Mouse (Mus musculus): ENCODE measurements at regions not wholly inside any gene's neighbourhood (a gene's known extent, or its start where the extent isn't known, plus 50 kb on each side); places are given as distances from the start of the nearest gene placed in this dataset.
"Not testable (repeated sequence)": the region's sequence is repeated elsewhere in the genome, so short reads cannot be mapped to it uniquely, and the experiment has no call there.

- Histone ChIP-seq H3K36me3 (ENCODE audit: control insufficient read depth, insufficient read depth, low read length) (no peaks in the 10 kb centered on the region), H3K27ac (replicated peaks; ENCODE audit: insufficient read depth, low read depth, low read length) (no peak overlapping the region), H3K79me2 (ENCODE audit: control insufficient read depth, insufficient read depth, low read length) (no peaks in the 10 kb centered on the region), H3K9ac (ENCODE audit: low read depth, low read length) (no peak overlapping the region), H3K4me1 (ENCODE audit: control insufficient read depth, insufficient read depth, low read length) (no peaks in the 10 kb centered on the region), H3K27me3 (ENCODE audit: control insufficient read depth, insufficient read depth, low read length) (no peaks in the 10 kb centered on the region), H3K4me3 (ENCODE audit: insufficient read depth, low read depth, low read length) (no peak overlapping the region)
- no peak for TF ChIP-seq POLR2A (IDR thresholded peaks at IDR 0.05; ENCODE audit: extremely low read depth, insufficient read depth, low read length)
- 59% methylated on average over 1 of the region's 1 CpGs for WGBS
- no peak for DNase-seq (ENCODE audit: extremely low read depth, low read depth, low spot score)
Measured at GRCm38 (mm10) chr6:69681172-69681571, 1110.9 kb downstream of the Rpia start.

DNA sequence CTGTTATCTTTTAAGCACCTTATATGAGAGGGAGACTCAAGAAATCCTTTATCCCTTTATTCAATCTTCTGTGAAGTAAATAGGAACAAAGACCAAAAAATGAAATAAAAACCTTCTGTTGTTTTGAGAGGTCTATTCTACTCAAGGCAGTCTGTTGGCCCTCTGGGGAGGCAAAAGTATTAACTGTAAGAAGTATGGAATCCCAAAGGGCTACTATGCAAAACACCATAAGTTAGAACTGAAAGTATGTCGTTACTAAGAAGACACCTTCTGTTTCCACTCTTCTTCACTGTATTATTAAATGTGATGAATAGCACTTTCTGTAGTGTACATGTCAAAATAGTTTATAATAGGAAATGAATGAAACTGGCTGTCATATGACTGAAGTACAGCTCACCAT is 1129.6 kb downstream of the Rpia start:
- not testable (repeated sequence) for H3K27ac ChIP-seq (replicated peaks; ENCODE audit: insufficient read depth, low read depth, low read length); H3K9ac ChIP-seq (ENCODE audit: low read depth, low read length); H3K79me2 ChIP-seq (ENCODE audit: control insufficient read depth, insufficient read depth, low read length); H3K27me3 ChIP-seq (ENCODE audit: control insufficient read depth, insufficient read depth, low read length); H3K4me1 ChIP-seq (ENCODE audit: control insufficient read depth, insufficient read depth, low read length); H3K36me3 ChIP-seq (ENCODE audit: control insufficient read depth, insufficient read depth, low read length); H3K4me3 ChIP-seq (ENCODE audit: insufficient read depth, low read depth, low read length); DNase-seq (ENCODE audit: extremely low read depth, low read depth, low spot score)
- WGBS, result 55% methylated on average over 1 of the region's 1 CpGs
